Mouse (Mus musculus) left cerebral cortex, adult 9 months (tissue): ENCODE measurements around the gene Mrpl45.
"Not testable (repeated sequence)": the region's sequence is repeated elsewhere in the genome, so short reads cannot be mapped to it uniquely, and the experiment has no call there.

Source experiments
- DNase-seq, 2 experiments: peaks; one replicate each; pipeline ENCODE4 v3.0.0; 2022; ENCODE audit warnings: low spot score in 2 of 2

Mrpl45 gene

GRCm38 (mm10) chr11:97292731-97293130, 22.8 kb upstream of the Mrpl45 start:
- no peak for DNase-seq

- no peak for DNase-seq
These were observed 19.0 kb upstream of the Mrpl45 start for GRCm38 (mm10) chr11:97296542-97296941.

GRCm38 (mm10) chr11:97299939-97300338, 15.6 kb upstream of the Mrpl45 start:
- no peak for DNase-seq

GRCm38 (mm10) chr11:97301406-97301805, 14.1 kb upstream of the Mrpl45 start:
- DNase-seq: no peak

- DNase-seq: no peak
These were observed 13.2 kb upstream of the Mrpl45 start for GRCm38 (mm10) chr11:97302231-97302781.

GRCm38 (mm10) chr11:97304631-97305030, 10.9 kb upstream of the Mrpl45 start:
- DNase-seq: no peak

- no peak for DNase-seq
These were observed 8.0 kb upstream of the Mrpl45 start for GRCm38 (mm10) chr11:97307294-97308069.

GRCm38 (mm10) chr11:97308806-97309450, 6.6 kb upstream of the Mrpl45 start:
- DNase-seq: no peak

- peak in 1 of 2 experiments; percentile 47 for DNase-seq
These were observed 6.1 kb upstream of the Mrpl45 start for GRCm38 (mm10) chr11:97309451-97309836.

- peak in 1 of 2 experiments; percentile 83 for DNase-seq
These were observed 5.5 kb upstream of the Mrpl45 start for GRCm38 (mm10) chr11:97309911-97310571.

- DNase-seq: no peak
These were observed 4.5 kb upstream of the Mrpl45 start for GRCm38 (mm10) chr11:97310895-97311631.

GRCm38 (mm10) chr11:97312871-97313270, 2.6 kb upstream of the Mrpl45 start:
- not testable (repeated sequence) for DNase-seq

- no peak for DNase-seq
These were observed 1.4 kb upstream of the Mrpl45 start for GRCm38 (mm10) chr11:97314110-97314509.

GRCm38 (mm10) chr11:97314751-97315503, 589 bp upstream of the Mrpl45 start:
- DNase-seq: no peak

GRCm38 (mm10) chr11:97321197-97321596, 5.7 kb downstream of the Mrpl45 start:
- DNase-seq: no peak

- not testable (repeated sequence) for DNase-seq
These were observed 6.5 kb downstream of the Mrpl45 start for GRCm38 (mm10) chr11:97321894-97322600.

- no peak for DNase-seq
These were observed 9.7 kb downstream of the Mrpl45 start for GRCm38 (mm10) chr11:97325224-97325623.

GRCm38 (mm10) chr11:97328148-97328547, 12.6 kb downstream of the Mrpl45 start:
- DNase-seq: peak in 1 of 2 experiments; percentile 61

GRCm38 (mm10) chr11:97330315-97330714, 14.8 kb downstream of the Mrpl45 start:
- no peak for DNase-seq
